Mouse (Mus musculus) G1E (cell line): ENCODE results near the gene Colgalt1. TPM values are rescaled to one million over a fixed set of nuclear protein-coding genes. Genes with fewer than 3 reads are reported as not detected.

ENCODE experiments used
- ATAC-seq: 2 replicates; pipeline ENCODE4 v1.8.0; 2016; ENCODE audit warnings: mild to moderate bottlenecking; ENCODE audit not compliant: insufficient number of reproducible peaks, poor library complexity, low FRiP score, severe bottlenecking; ENCODE audit errors: extremely low read depth
- DNase-seq: peaks from one replicate; pipeline ENCODE4 v3.0.0; 2012; ENCODE audit warnings: low spot score
- H3K27me3 ChIP-seq: 2 replicates; pipeline ENCODE4 v1.6.1; 2012; ENCODE audit warnings: mild to moderate bottlenecking, low read length, inconsistent platforms; ENCODE audit not compliant: insufficient read depth
- H3K36me3 ChIP-seq: replicated peaks from 2 replicates; pipeline ENCODE3; 2012; ENCODE audit warnings: mild to moderate bottlenecking, inconsistent platforms
- H3K4me1 ChIP-seq: 2 replicates; pipeline ENCODE4 v1.6.1; 2012; ENCODE audit warnings: low read depth, low read length, inconsistent platforms, mixed read lengths; ENCODE audit not compliant: insufficient read depth
- H3K4me3 ChIP-seq: 2 replicates; pipeline ENCODE4 v1.5.1; 2012; ENCODE audit warnings: low read depth, mild to moderate bottlenecking, inconsistent platforms, low read length, moderate library complexity, mixed read lengths
- H3K9me3 ChIP-seq: replicated peaks from 2 replicates; pipeline ENCODE4 v1.6.1; 2012; ENCODE audit warnings: inconsistent platforms
- CTCF ChIP-seq: IDR thresholded peaks from 2 replicates; pipeline ENCODE4 v1.5.1; 2012; ENCODE audit warnings: low read depth, low read length, inconsistent platforms, mixed read lengths
- GATA1 ChIP-seq: IDR thresholded peaks from 2 replicates; pipeline ENCODE4 v1.6.1; 2012; ENCODE audit warnings: borderline replicate concordance, low read length, inconsistent platforms, mixed read lengths
- GATA2 ChIP-seq: IDR thresholded peaks from 2 replicates; pipeline ENCODE4 v1.6.1; 2012; ENCODE audit warnings: low read depth, low read length, inconsistent platforms, borderline replicate concordance
- POLR2AphosphoS5 ChIP-seq: IDR thresholded peaks from 2 replicates; pipeline ENCODE4 v1.6.1; 2012; ENCODE audit warnings: low read depth, low read length, inconsistent platforms; ENCODE audit not compliant: insufficient replicate concordance
- TAL1 ChIP-seq: conservative IDR thresholded peaks from 2 replicates; pipeline ENCODE4 v1.6.1; 2012; ENCODE audit warnings: low read depth, low read length, inconsistent platforms, mixed read lengths
- polyA plus RNA-seq: library from polyadenylated mRNA; stranded (reverse); fragments of >175 nt; gene quantifications from 2 replicates; pipeline ENCODE4 v1.2.3, GENCODE M21; 2012
- total RNA-seq, 2 experiments: library from RNA; stranded (forward) in 1 of 2; stranded (reverse) in 1 of 2; fragments of 200-1000 nt in 1 of 2; fragments of >200 nt in 1 of 2; fragmentation: Nextera tagmentation in 1 of 2; gene quantifications; 2 replicates each; pipeline ENCODE4 v1.2.3; 2014 to 2017

The Colgalt1 gene
- total and polyA plus RNA-seq, 3 experiments: 30.5 to 38.7 (median 37.6) TPM

DNA sequence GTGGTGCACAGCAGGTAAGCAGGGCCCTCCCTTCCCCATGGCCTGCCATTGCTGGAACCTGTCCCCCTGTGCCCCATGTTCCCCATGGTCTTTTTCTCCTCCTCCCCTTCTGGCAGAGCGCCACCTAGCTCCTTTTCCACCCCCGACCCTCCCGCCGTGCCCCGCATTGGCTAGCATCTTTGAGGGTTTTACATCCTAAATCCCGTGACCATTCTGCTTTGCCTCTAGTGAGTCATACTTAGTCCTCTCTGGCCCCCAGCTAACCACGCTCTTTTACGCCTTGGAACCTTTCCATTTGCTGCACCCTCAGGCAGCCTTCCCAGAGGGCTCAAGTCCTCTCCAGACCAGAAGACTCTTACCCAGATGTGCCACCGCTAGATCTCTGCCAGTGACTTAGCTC, 30.6 kb upstream of the Colgalt1 start:
- ATAC-seq: no peak
- H3K4me3 ChIP-seq: no peak overlapping the region

GRCm38 (mm10) chr8:71586891-71587290, 23.9 kb upstream of the Colgalt1 start:
- ATAC-seq (no peak), DNase-seq (no peak)
- peaks cover 10% of the 10 kb centered on the region for H3K27me3 ChIP-seq
- H3K9me3 ChIP-seq: no peaks in the 10 kb centered on the region
- TF ChIP-seq GATA1 (no peak), CTCF (no peak), TAL1 (no peak), GATA2 (no peak), POLR2AphosphoS5 (no peak)
- peaks cover 24% of the 10 kb centered on the region for H3K36me3 ChIP-seq
- H3K4me1 ChIP-seq: peaks cover 22% of the 10 kb centered on the region
- H3K4me3 ChIP-seq: no peak overlapping the region

More for the DNA sequence above, 30.6 kb upstream of the Colgalt1 start:
- H3K27me3 ChIP-seq: peaks cover 44% of the 10 kb centered on the region
- H3K4me1 ChIP-seq: peaks cover 3% of the 10 kb centered on the region; the same call in 1 of the 2 replicates
- DNase-seq: no peak
- no peaks in the 10 kb centered on the region for H3K9me3 ChIP-seq
- no peak for TF ChIP-seq CTCF
- TF ChIP-seq GATA2: no peak
- TF ChIP-seq TAL1: no peak
- TF ChIP-seq GATA1: no peak
- no peak for TF ChIP-seq POLR2AphosphoS5
- no peaks in the 10 kb centered on the region for H3K36me3 ChIP-seq

GRCm38 (mm10) chr8:71588762-71589161, 22.0 kb upstream of the Colgalt1 start:
- ATAC-seq (no peak), DNase-seq (no peak)
- no peak overlapping the region for H3K4me3 ChIP-seq
- H3K9me3 ChIP-seq: no peaks in the 10 kb centered on the region
- TF ChIP-seq POLR2AphosphoS5 (no peak), TAL1 (no peak), CTCF (no peak), GATA2 (no peak), GATA1 (no peak)
- peaks cover 6% of the 10 kb centered on the region for H3K27me3 ChIP-seq
- peaks cover 36% of the 10 kb centered on the region for H3K36me3 ChIP-seq
- H3K4me1 ChIP-seq: peaks cover 35% of the 10 kb centered on the region

DNA sequence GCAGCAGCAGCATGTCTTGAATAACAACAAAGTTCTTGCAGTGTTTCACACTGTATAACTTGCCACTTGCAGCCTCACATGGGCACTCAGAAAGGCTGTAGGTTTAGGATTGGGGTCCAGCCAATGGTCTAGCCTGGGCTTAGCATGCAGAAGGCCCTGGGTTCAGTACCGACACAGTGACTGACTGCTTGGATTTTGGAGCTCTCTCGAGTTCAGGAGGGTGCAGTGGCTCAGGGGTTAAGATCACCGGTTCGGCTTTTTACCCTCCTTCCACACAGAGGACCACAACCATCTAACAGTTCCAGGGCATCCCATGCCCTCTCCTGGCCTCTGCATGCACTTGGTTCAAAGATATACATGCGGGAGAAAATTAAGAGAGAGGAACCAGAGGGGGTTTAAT, 19.8 kb upstream of the Colgalt1 start:
- DNase-seq: no peak
- H3K36me3 ChIP-seq: peaks cover 58% of the 10 kb centered on the region
- H3K27me3 ChIP-seq: no peaks in the 10 kb centered on the region
- peaks cover 56% of the 10 kb centered on the region for H3K4me1 ChIP-seq
- no peaks in the 10 kb centered on the region for H3K9me3 ChIP-seq
- TF ChIP-seq GATA2 (no peak), GATA1 (no peak), POLR2AphosphoS5 (no peak), TAL1 (no peak)
- no peak for ATAC-seq
- H3K4me3 ChIP-seq: peak overlapping the region; percentile 94

- peak; percentile 78 for ATAC-seq
These were observed 19.1 kb upstream of the Colgalt1 start, which contains the start of gene Pgls for GRCm38 (mm10) chr8:71591471-71592373. Gene Pgls, plus strand, starts transcription at chr8:71592176.

DNA sequence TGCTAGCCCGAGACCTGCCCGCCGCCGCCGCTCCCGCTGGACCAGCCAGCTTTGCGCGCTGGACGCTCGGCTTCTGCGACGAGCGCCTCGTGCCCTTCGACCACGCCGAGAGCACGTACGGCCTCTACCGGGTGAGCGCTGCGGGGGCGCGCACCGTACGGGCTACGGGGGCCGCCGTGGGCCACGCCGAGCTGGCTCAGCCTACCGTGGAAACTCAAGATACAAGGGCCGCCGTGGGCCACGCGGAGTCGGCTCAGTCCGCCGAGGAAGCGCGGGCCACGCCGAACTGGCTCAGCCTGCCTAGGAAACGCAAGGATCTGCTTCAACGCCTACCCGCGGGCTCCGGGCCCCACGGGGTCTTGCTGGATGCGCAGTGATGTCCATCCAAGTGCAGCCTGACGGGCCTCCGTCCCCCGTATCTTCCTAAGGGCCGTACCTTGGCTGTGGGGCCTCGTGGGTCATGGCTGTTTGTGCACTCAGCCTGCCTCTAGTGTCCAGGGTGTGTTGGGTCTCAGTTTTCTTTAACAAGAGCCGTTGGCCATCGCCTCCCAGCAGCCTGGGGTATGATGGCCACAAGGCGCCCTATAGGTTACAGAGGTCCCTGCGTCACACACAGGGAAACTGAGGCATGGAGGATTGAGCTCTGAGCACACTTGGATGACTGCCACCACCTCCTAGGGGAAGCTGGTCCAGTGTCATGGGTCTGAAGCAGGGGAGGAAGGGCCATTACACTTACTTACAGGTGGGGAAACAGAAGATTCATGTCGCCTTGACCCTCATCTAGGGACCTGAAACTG, 18.2 kb upstream of the Colgalt1 start:
- no peaks in the 10 kb centered on the region for H3K27me3 ChIP-seq
- peak overlapping the region; percentile 94 for H3K4me3 ChIP-seq
- peaks cover 71% of the 10 kb centered on the region for H3K36me3 ChIP-seq
- H3K9me3 ChIP-seq: no peaks in the 10 kb centered on the region
- ATAC-seq (no peak), DNase-seq (peak; percentile 76)
- peaks cover 72% of the 10 kb centered on the region for H3K4me1 ChIP-seq
- TF ChIP-seq POLR2AphosphoS5: no peak
- no peak for TF ChIP-seq GATA2
- TF ChIP-seq CTCF: no peak
- no peak for TF ChIP-seq TAL1
- TF ChIP-seq GATA1: no peak

More at GRCm38 (mm10) chr8:71591471-71592373, 19.1 kb upstream of the Colgalt1 start, which contains the start of gene Pgls:
- peak; percentile 96 for DNase-seq
- TF ChIP-seq TAL1 (peak; percentile 18; the same call in 1 of the 2 replicates), CTCF (no peak)
- H3K27me3 ChIP-seq: no peaks in the 10 kb centered on the region
- H3K36me3 ChIP-seq: peaks cover 65% of the 10 kb centered on the region
- H3K4me1 ChIP-seq: peaks cover 63% of the 10 kb centered on the region
- H3K4me3 ChIP-seq: peak within 1 kb of the TSS; percentile 94
- no peaks in the 10 kb centered on the region for H3K9me3 ChIP-seq
